Mouse (Mus musculus) heart, embryonic 12.5 days (tissue): ENCODE results near the gene Dnm2. TPM values are rescaled to one million over a fixed set of nuclear protein-coding genes. Genes with fewer than 3 reads are reported as not detected.
A peak's percentile ranks its signal among the peaks of the same experiment; 100 is the strongest.

ENCODE experiments used
- ATAC-seq: fragments of 200-750 bp; cut with Nextera tagmentation; 2 replicates; pipeline ENCODE4 v1.8.0; 2017; ENCODE audit warnings: moderate TSS enrichment, moderate library complexity; ENCODE audit not compliant: insufficient number of reproducible peaks, low FRiP score
- H3K27ac ChIP-seq: fragments of 300-500 bp; sonication (generic); 2 replicates; pipeline ENCODE4 v1.5.1; 2016; ENCODE audit warnings: mild to moderate bottlenecking, moderate library complexity; ENCODE audit not compliant: poor library complexity, severe bottlenecking
- H3K27me3 ChIP-seq: fragments of 300-500 bp; sonication (generic); replicated peaks from 2 replicates; pipeline ENCODE4 v1.6.1; 2016; ENCODE audit warnings: mild to moderate bottlenecking, moderate library complexity
- H3K36me3 ChIP-seq: fragments of 300-500 bp; sonication (generic); 2 replicates; pipeline ENCODE4 v1.6.1; 2016; ENCODE audit warnings: mild to moderate bottlenecking, moderate library complexity
- H3K4me1 ChIP-seq: fragments of 300-500 bp; sonication (generic); replicated peaks from 2 replicates; pipeline ENCODE4 v1.6.1; 2016; ENCODE audit warnings: mild to moderate bottlenecking
- H3K4me2 ChIP-seq: fragments of 300-500 bp; sonication (generic); 2 replicates; pipeline ENCODE4 v1.6.1; 2016; ENCODE audit warnings: mild to moderate bottlenecking, moderate library complexity
- H3K4me3 ChIP-seq: fragments of 300-500 bp; sonication (generic); 2 replicates; pipeline ENCODE4 v1.5.1; 2016; ENCODE audit warnings: mild to moderate bottlenecking
- H3K9ac ChIP-seq: fragments of 300-500 bp; sonication (generic); 2 replicates; pipeline ENCODE4 v1.6.1; 2016; ENCODE audit warnings: mild to moderate bottlenecking, moderate library complexity
- H3K9me3 ChIP-seq: fragments of 300-500 bp; sonication (generic); replicated peaks from 2 replicates; pipeline ENCODE4 v1.6.1; 2016; ENCODE audit warnings: mild to moderate bottlenecking, moderate library complexity
- WGBS: fragments of 180-500 bp; shearing (Covaris S2); methylation state at CpG from one replicate; pipeline ENCODE4 v1.1.7; 2016; 5-methylcytosine and 5-hydroxymethylcytosine counted together
- polyA plus RNA-seq: library from polyadenylated mRNA; unstranded; fragments of >200 nt; fragmentation: Nextera tagmentation; extraction: Ambion mirVana; gene quantifications from 2 replicates; pipeline ENCODE4 v1.2.1, GENCODE M21; 2016

Dnm2 gene
- 83.8 and 87.2 TPM in 2 replicates for polyA plus RNA-seq

DNA sequence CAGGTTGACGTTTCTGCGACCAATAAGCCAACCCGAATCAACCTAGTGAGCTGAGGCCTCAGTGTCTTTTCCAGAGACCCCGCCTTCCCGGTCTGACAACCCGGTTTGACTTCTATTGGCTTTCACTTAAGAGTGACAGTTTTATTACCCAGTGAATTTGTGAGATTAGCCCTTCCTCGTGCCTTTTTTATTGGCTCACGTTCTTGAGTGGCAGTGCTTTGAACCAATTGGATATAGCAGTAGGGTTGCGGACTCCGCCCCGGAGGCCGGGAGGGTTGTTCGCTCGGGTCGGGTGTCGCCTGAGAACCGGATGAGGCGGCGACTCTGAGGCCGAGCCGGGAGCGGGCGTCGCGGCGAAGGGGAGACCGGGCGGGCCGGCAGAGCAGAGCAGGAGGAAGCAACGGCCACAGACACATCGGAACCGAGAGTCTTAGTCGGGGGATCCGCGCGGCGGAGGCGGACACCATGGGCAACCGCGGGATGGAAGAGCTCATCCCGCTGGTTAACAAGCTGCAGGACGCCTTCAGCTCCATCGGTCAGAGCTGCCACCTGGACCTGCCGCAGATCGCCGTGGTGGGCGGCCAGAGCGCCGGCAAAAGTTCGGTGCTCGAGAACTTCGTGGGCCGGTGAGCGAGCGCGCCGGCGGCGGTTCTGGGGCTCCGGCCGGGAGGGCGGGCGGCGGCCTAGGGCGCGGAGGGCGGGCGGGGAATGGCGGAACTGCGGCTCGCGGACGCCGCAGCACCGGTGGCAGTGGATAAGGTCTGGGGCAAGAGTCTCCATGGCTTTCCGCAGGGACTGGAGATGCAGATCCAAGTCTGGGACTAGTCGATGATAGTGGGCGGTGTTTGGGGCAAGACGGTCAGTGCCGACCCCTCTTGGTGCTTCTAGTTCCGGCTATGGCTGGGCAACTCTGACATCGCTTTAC is at the start of gene Dnm2:
TSS of gene Dnm2 (plus strand) at position 278 of the 925 bp plus-strand sequence.
- H3K4me2 ChIP-seq, result peak within 1 kb of the TSS; percentile 94
- H3K27me3 ChIP-seq, result no peaks in the 10 kb centered on the region
- H3K36me3 ChIP-seq, result peaks cover 18% of the 10 kb centered on the region
- peak; percentile 99 for ATAC-seq
- peaks cover 33% of the 10 kb centered on the region for H3K4me1 ChIP-seq
- WGBS, result under 1% methylated on average over 82 of the region's 82 CpGs
- peak within 1 kb of the TSS; percentile 86 for H3K9ac ChIP-seq
- H3K27ac ChIP-seq, result peak within 1 kb of the TSS; percentile 67
- peak within 1 kb of the TSS; percentile 76 for H3K4me3 ChIP-seq
- H3K9me3 ChIP-seq, result no peaks in the 10 kb centered on the region

DNA sequence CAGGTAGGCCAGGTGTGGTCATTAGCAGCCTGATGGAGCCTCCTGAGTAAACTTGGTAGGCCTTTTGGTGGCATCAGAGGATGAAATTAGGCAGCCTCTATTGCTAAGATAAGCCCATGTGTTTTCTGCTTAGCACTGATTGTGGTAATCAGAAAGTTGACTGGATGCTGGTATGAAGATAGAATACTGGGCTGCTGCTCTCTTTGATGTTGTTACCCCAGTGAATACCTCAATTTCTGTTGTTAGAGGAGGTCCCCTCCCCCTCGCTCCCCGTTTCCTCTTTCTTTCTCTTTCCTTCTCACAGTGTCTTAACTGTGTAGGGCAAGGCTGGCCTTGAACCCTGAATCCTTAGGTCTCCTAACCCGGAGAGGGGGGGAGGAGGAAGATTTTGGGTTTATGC is 45.5 kb upstream of the Dnm2 start:
- no peak overlapping the region for H3K4me2 ChIP-seq
- no peak overlapping the region for H3K4me3 ChIP-seq
- WGBS, result 65% methylated on average over 3 of the region's 3 CpGs
- peaks cover 52% of the 10 kb centered on the region for H3K4me1 ChIP-seq
- no peaks in the 10 kb centered on the region for H3K9me3 ChIP-seq
- H3K9ac ChIP-seq, result 0 out of 2 replicates have a peak overlapping the region, but pooled peaks have one; percentile 6
- H3K36me3 ChIP-seq, result peaks cover 34% of the 10 kb centered on the region
- no peaks in the 10 kb centered on the region for H3K27me3 ChIP-seq
- H3K27ac ChIP-seq, result no peak overlapping the region
- no peak for ATAC-seq

DNA sequence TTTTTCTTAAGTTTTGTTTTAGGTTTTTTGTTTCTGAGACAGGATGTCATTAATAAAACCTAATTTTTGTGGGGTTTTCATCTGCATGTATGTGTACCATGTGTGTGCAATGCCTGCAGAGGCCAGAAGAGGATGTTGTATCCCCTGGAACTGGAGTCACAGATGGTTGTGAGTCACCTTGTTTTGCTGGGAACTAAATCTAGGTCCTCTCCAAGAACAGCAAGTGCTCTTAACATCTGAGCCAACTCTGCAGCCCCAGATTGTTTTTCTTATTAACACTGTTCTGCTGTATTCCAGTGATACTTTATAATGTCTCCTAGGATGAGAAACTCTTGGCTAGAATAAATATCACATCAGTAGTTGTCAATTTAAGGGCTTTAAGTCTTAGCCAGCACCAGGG is 43.8 kb upstream of the Dnm2 start:
- Histone ChIP-seq H3K4me2 (no peak overlapping the region), H3K36me3 (peaks cover 25% of the 10 kb centered on the region), H3K9me3 (no peaks in the 10 kb centered on the region), H3K4me1 (peaks cover 58% of the 10 kb centered on the region), H3K9ac (no peak overlapping the region), H3K27ac (no peak overlapping the region), H3K27me3 (no peaks in the 10 kb centered on the region), H3K4me3 (no peak overlapping the region)
- no peak for ATAC-seq

DNA sequence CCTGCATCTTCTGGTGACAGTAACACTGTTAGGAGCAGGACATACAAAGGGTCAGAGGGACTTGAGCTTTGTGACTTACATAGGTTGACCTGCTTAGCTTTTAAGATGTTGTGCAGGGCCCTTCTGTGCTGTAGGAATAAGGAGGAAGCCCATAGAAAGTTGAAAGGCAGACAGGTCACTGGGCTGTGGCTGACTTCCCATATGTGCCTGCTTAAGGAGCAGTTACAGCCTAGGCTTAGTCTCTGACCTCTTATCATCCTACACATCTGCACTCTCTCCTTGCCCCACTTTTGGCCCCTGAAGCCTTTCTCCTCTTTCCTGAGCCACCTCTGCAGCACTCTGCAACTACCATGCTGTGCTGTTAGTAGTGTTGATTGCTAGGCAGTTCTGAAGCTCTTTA is 40.7 kb upstream of the Dnm2 start:
- no peak overlapping the region for H3K4me2 ChIP-seq
- no peaks in the 10 kb centered on the region for H3K9me3 ChIP-seq
- no peak overlapping the region for H3K9ac ChIP-seq
- H3K4me3 ChIP-seq, result no peak overlapping the region
- peaks cover 30% of the 10 kb centered on the region for H3K36me3 ChIP-seq
- H3K4me1 ChIP-seq, result peaks cover 32% of the 10 kb centered on the region
- no peaks in the 10 kb centered on the region for H3K27me3 ChIP-seq
- no peak overlapping the region for H3K27ac ChIP-seq
- ATAC-seq, result no peak

DNA sequence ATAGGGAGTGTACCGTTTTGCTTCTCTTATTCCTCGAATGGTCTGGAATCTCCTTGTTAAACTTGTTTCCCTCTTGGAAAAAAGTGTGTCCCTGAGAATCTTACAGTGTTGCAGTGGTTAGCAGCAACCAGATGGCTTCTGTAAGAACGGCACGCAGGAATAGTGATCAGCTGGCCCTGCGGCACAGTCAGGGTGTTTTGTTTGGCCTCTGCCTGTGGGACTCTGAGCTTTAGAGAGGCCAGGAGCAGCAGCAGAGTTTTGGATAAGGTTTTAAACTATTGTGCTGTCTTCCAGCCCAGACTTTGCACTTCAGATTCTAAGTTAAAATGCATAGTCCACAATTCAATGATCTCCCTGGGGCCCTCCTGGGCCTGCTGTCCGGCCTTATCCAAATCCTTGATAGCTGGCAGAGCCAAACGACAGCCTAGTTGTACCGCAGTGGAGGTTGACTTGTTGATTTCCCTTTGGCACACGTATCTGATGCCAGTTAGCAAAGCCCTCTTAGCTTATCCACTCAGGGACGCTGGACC is 32.0 kb upstream of the Dnm2 start:
- no peak for ATAC-seq
- 81% methylated on average over 10 of the region's 10 CpGs for WGBS
- Histone ChIP-seq H3K9ac (no peak overlapping the region; the same call in 1 of the 2 replicates), H3K27me3 (no peaks in the 10 kb centered on the region), H3K27ac (no peak overlapping the region), H3K4me3 (no peak overlapping the region), H3K36me3 (peaks cover 96% of the 10 kb centered on the region), H3K4me2 (no peak overlapping the region), H3K4me1 (no peaks in the 10 kb centered on the region), H3K9me3 (no peaks in the 10 kb centered on the region)

DNA sequence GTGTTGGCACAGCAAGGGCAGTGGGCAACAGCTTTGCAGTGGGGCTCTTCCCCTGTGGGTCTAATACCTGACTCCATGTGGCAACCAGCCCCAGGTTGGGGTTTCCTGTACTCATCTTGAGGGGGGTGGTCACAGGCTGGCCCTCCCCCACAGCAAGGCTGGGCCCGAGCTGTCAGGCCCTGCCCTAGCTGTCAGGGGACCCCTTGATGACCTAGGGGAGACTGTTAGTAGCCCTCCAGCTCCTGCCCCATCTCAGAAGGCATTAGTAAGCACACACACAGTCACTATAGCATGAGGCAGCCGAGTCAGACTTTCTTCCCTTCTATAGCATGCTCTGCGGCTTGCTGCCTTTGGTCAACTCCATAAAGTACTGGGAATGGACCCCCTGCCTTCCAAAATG is 29.0 kb upstream of the Dnm2 start:
- no peaks in the 10 kb centered on the region for H3K27me3 ChIP-seq
- no peaks in the 10 kb centered on the region for H3K9me3 ChIP-seq
- WGBS, result 86% methylated on average over 3 of the region's 3 CpGs
- no peak overlapping the region for H3K4me2 ChIP-seq
- H3K4me3 ChIP-seq, result no peak overlapping the region
- H3K36me3 ChIP-seq, result peaks cover 96% of the 10 kb centered on the region
- H3K27ac ChIP-seq, result no peak overlapping the region
- no peaks in the 10 kb centered on the region for H3K4me1 ChIP-seq
- no peak overlapping the region for H3K9ac ChIP-seq
- no peak for ATAC-seq

DNA sequence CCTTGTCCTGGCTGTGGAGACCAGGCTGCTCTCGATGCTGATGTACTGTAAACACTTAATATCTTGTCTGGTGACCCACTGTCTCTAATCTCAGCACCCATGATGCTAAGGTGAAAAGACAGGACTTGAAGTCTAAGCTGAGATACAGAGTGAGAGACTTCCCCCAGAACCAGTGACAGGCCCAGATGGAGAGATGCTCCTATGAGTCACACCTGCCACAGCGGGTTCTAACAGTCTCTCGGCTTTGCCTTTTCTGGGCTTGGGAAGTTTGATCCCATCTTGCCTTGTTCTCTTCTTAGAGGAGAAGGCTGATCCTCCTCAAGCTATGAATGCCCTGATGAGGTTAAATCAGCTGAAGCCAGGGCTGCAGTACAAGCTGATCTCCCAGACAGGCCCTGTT is 27.5 kb upstream of the Dnm2 start:
- H3K9me3 ChIP-seq, result no peaks in the 10 kb centered on the region

DNA sequence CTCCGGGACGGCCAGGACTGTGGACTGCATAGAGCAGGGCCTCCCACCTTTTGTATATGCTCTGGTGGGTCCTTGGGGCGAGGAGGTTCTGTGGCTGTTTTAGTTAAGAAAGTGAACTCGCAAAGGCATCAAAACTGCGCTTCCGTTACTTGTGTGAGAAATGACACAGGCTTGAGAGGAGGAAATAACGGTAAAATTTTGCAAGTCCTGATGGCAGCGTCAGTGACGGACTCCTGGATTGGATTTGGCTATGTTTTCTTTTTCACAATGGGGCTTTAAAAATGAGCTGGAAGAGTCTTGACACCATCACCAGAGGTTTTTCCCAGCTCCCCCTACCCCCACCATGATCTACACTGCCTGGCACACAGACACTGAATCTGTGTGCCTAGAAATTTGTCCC is 23.7 kb upstream of the Dnm2 start:
- ATAC-seq, result no peak
- Histone ChIP-seq H3K9me3 (no peaks in the 10 kb centered on the region), H3K4me1 (peaks cover 14% of the 10 kb centered on the region), H3K36me3 (peaks cover 95% of the 10 kb centered on the region), H3K27me3 (no peaks in the 10 kb centered on the region), H3K4me2 (no peak overlapping the region), H3K4me3 (no peak overlapping the region), H3K9ac (no peak overlapping the region), H3K27ac (no peak overlapping the region)
- WGBS, result 93% methylated on average over 9 of the region's 9 CpGs

More for the DNA sequence above, 27.5 kb upstream of the Dnm2 start:
- Histone ChIP-seq H3K4me3 (no peak overlapping the region), H3K9ac (no peak overlapping the region), H3K4me2 (no peak overlapping the region), H3K4me1 (peaks cover 6% of the 10 kb centered on the region), H3K27ac (no peak overlapping the region), H3K36me3 (peaks cover 95% of the 10 kb centered on the region), H3K27me3 (no peaks in the 10 kb centered on the region)
- 95% methylated on average over 3 of the region's 3 CpGs for WGBS
- ATAC-seq, result no peak

DNA sequence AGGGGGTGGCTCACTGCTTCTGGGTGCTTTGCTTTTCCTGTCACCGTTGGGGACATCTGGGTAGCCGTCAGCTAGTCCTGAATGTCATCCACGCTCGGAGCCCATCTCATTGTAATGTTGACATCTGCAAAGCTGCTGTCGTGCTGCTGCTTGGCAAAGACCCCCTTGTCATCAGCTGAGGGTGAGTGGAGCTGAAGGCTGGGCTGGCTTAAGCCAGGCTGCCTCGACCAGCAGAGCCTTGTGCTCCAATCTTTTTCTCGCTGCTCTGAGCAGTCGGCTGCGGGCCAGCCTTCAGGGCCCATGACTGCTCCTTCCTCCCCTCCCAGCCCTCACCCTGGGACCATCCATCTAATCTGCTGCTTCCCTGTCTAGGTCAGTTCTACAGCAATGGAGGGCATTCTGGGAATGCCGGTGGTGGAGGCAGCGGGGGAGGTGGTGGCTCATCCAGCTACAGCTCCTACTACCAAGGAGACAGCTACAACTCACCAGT is 21.9 kb upstream of the Dnm2 start:
- no peak overlapping the region for H3K27ac ChIP-seq
- ATAC-seq, result 0 out of 2 replicates have a peak, but pooled peaks have one; percentile 9

DNA sequence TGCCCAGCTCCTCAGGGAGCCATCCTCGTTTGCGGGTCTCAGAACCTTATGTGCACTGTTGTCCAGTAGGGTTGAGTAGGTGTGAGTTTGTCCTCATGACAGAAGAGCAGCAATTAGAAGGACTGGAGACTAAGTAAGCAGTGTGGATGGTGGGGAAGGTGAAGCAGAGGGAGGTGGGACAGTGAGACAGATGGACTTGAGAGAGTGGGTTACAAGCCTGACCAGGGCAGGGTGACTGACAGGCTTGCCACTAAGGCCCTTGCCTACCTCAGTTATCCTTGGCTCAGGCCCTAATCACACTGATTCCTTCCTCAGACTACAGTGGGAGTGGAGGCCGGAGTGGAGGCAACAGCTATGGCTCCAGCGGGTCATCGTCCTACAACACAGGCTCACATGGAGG is 21.0 kb upstream of the Dnm2 start:
- Histone ChIP-seq H3K27ac (no peak overlapping the region), H3K4me2 (no peak overlapping the region), H3K4me3 (no peak overlapping the region), H3K27me3 (no peaks in the 10 kb centered on the region), H3K36me3 (peaks cover 82% of the 10 kb centered on the region), H3K9me3 (no peaks in the 10 kb centered on the region), H3K4me1 (peaks cover 14% of the 10 kb centered on the region), H3K9ac (no peak overlapping the region)
- ATAC-seq, result no peak
- 96% methylated on average over 5 of the region's 5 CpGs for WGBS

More for the DNA sequence above, 21.9 kb upstream of the Dnm2 start:
- Histone ChIP-seq H3K9ac (no peak overlapping the region), H3K4me2 (no peak overlapping the region), H3K9me3 (no peaks in the 10 kb centered on the region), H3K36me3 (peaks cover 90% of the 10 kb centered on the region), H3K4me1 (peaks cover 14% of the 10 kb centered on the region), H3K27me3 (no peaks in the 10 kb centered on the region), H3K4me3 (no peak overlapping the region)
- 63% methylated on average over 11 of the region's 11 CpGs for WGBS

DNA sequence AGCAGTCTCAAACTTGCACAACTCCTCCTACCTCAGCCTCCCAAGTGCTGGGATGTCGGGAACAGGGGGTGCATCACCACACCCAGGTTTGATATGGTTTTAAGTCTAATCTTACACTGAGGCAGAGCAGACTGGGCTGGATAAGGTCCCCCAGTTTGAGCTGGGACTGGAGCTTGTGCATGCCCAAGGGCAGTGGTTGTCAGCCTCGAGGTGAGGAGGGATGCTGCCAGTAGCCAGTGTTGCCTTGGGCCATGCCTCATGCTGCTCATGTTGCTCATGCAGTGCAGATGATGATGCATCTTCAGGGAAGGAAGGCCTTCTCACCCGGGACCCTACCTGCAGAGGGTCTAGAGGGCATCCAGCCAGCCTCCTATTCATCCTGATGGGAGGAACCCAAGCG is 19.2 kb upstream of the Dnm2 start:
- no peak for ATAC-seq
- Histone ChIP-seq H3K27me3 (no peaks in the 10 kb centered on the region), H3K4me1 (peaks cover 14% of the 10 kb centered on the region), H3K4me3 (no peak overlapping the region), H3K36me3 (peaks cover 64% of the 10 kb centered on the region), H3K9ac (no peak overlapping the region), H3K27ac (no peak overlapping the region), H3K4me2 (no peak overlapping the region), H3K9me3 (no peaks in the 10 kb centered on the region)
- 62% methylated on average over 4 of the region's 4 CpGs for WGBS
